Mouse (Mus musculus): ENCODE measurements around the gene Il25.

DNA sequence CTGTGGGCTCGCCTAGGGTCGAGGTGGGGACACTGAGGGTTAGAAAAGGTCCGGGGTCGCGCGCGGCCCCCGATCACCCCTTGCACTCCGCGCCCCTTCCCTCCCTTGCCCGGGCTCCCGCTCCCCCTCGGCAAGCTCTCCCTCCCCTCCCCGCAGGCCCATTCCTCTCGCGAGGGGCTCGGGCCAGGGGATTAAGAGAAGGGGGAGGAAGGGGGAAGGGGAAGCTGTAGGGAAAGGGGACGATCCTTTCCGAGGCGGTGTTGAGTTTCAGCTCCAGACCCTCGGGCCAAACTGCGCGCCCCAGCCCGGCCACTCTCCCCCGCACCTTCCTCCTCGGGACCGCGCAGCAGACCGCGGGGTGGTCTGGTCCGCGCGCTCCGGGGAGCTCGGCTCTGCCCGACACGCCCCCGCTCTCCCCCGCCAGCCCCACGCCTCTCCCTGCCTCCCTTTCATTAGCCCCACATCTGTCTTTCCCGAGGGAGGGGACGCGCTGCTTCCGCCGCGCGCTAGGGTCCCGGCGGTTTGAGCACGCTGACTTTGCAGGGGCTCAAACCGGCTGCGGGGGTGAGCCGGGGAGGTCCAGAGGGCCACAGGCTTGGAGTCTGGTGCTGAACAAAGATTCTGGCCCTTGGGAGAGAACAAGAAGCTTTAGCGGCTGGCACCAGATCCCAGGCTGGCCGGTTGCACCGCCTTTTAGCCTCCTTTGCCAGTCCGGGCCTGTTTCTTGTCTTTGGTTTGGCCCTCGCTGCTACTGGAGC, 5.9 kb upstream of the Il25 start:
- peak; percentile 24 for TF ChIP-seq POLR2A (IDR thresholded peaks at IDR 0.05; ENCODE audit: low read depth, low read length)
- TF ChIP-seq CTCF (IDR thresholded peaks at IDR 0.05; ENCODE audit: borderline replicate concordance, insufficient read depth, low read length): no peak
